Mouse (Mus musculus) adrenal gland, postnatal 10 days (tissue): ENCODE results near the gene Ms4a18. TPM values are rescaled to one million over a fixed set of nuclear protein-coding genes. Genes with fewer than 3 reads are reported as not detected.

Experiments
- DNase-seq: peaks from one replicate; pipeline ENCODE4 v3.0.0; 2021; ENCODE audit warnings: mixed read lengths
- total RNA-seq, 2 experiments: library from RNA; stranded (reverse); gene quantifications; 2 replicates each; pipeline ENCODE4 v1.2.3; 2021

The Ms4a18 gene
- total RNA-seq, 2 experiments from 2014 or later, result not detected

- DNase-seq, result peak; percentile 70
Observed at GRCm38 (mm10) chr19:10983146-10983545, 34.7 kb downstream of the Ms4a18 start.

- DNase-seq, result no peak
Observed at GRCm38 (mm10) chr19:10980210-10980609, 37.6 kb downstream of the Ms4a18 start.

GRCm38 (mm10) chr19:10979184-10980168 lies 38.4 kb downstream of the Ms4a18 start:
- peak; percentile 81 for DNase-seq

GRCm38 (mm10) chr19:10976318-10976717 lies 41.5 kb downstream of the Ms4a18 start:
- DNase-seq, result no peak

- no peak for DNase-seq
Observed at GRCm38 (mm10) chr19:10975187-10975586, 42.6 kb downstream of the Ms4a18 start.

- no peak for DNase-seq
Observed at GRCm38 (mm10) chr19:10974238-10974865, 43.5 kb downstream of the Ms4a18 start, which contains the start of gene Ms4a10. Gene Ms4a10 (minus strand): TSS chr19:10974670.

GRCm38 (mm10) chr19:10973187-10973586 lies 44.6 kb downstream of the Ms4a18 start:
- no peak for DNase-seq

GRCm38 (mm10) chr19:10972660-10973059 lies 45.2 kb downstream of the Ms4a18 start:
- no peak for DNase-seq

- DNase-seq, result no peak
Observed at GRCm38 (mm10) chr19:10970457-10970856, 47.4 kb downstream of the Ms4a18 start.

- DNase-seq, result peak; percentile 82
Observed at GRCm38 (mm10) chr19:10968578-10968977, 49.3 kb downstream of the Ms4a18 start.

GRCm38 (mm10) chr19:10965721-10966120 lies 52.1 kb downstream of the Ms4a18 start:
- DNase-seq, result peak; percentile 43

GRCm38 (mm10) chr19:10959978-10960346 lies 57.9 kb downstream of the Ms4a18 start:
- DNase-seq, result no peak

GRCm38 (mm10) chr19:10959085-10959977 lies 58.5 kb downstream of the Ms4a18 start:
- peak; percentile 58 for DNase-seq

GRCm38 (mm10) chr19:10952021-10952939 lies 65.6 kb downstream of the Ms4a18 start:
- peak; percentile 35 for DNase-seq

- DNase-seq, result no peak
Observed at GRCm38 (mm10) chr19:10949558-10949957, 68.3 kb downstream of the Ms4a18 start.

GRCm38 (mm10) chr19:10949112-10949511 lies 68.7 kb downstream of the Ms4a18 start, which contains the start of gene Ccdc86:
Gene Ccdc86 (minus strand): TSS chr19:10949266.
- peak; percentile 98 for DNase-seq

- DNase-seq, result no peak
Observed at GRCm38 (mm10) chr19:10948416-10948815, 69.4 kb downstream of the Ms4a18 start.

GRCm38 (mm10) chr19:10947219-10947618 lies 70.6 kb downstream of the Ms4a18 start:
- no peak for DNase-seq
